Mouse (Mus musculus) cerebellum, adult 11 months (tissue): Measurements from ENCODE around the gene Lcp2.
"Not testable (repeated sequence)": the region's sequence is repeated elsewhere in the genome, so short reads cannot be mapped to it uniquely, and the experiment has no call there.

Source experiments
- DNase-seq: peaks from one replicate; pipeline ENCODE4 v3.0.0; 2022

Lcp2 gene

DNA sequence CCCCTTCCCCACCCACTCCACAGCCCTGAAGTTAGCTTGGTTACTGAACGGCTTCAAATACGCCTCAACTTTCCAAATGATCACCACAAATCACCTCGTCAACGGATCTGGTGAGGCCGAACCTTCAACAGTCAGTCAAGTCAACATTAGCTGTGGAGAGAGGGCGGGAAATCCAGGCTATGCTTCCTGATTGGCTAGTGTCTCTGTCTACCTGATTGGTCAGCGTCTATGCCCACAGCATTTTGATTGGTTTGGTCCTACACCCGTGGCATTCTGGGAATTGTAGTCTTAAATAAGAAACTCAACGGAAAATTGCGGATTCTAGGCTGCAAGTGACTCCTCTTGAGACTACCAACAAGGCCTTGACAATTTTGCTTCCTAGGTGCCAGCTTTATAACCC is 51.7 kb downstream of the Lcp2 start, which contains the start of gene 4930469K13Rik:
TSS of gene 4930469K13Rik (minus strand) at position 133 of the 400 bp plus-strand sequence.
- no peak for DNase-seq

DNA sequence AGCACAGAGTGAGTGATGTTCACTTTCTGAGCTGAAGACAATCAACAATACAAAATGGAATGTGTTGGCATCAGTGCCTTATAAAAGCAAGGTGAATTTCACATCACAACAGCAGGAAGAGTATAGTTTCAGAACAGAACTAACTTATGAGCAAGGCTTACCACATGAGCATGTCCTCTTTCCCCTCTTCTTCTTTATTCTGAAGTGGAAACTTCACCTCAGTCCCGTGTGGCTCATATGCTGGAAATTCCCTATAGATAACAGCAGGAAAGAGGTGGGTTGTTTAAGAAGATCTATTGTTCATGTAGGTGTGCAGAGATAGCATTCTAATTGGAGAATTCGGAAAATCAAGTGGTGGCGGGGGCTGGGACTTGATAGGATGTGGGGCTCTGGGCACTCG is 55.1 kb downstream of the Lcp2 start:
- DNase-seq = no peak

DNA sequence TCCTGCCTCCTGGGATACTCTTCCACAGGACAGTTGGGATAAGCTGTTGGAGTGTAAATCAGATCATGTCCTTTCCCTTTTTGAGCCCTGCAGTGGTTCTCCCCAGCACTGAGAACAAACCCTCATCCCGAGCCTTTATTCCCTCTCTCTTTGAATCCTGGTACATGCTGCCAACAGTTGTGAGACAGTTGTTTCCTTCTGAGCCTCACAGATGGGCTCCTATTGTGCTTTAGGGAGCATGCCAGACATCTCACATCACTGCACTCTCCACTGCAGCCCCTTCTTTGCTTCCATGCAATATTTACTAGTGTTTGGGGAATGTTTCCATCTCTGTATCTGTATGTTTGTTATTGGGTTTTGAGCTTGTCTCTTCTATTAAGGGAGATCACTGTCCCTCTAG is 58.2 kb downstream of the Lcp2 start:
- DNase-seq = no peak

DNA sequence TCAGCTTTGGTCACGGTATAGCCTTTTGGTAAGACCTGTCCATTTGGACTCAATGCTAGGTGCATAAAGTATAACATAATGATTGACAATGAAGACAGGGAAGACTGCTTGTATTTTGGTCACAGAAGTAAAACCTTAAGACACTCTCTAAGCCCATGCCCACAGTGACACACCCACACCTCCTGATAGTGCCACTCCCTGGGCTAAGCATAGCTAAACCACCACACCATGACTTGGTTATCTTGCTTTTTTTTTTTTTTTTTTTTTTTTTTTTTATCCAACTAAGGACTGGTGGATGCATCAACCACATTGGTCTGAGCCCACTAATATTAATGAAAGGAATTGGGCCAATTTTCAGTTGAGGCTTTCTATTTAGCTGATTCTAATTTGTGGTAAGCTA is 62.5 kb downstream of the Lcp2 start:
- DNase-seq = no peak

DNA sequence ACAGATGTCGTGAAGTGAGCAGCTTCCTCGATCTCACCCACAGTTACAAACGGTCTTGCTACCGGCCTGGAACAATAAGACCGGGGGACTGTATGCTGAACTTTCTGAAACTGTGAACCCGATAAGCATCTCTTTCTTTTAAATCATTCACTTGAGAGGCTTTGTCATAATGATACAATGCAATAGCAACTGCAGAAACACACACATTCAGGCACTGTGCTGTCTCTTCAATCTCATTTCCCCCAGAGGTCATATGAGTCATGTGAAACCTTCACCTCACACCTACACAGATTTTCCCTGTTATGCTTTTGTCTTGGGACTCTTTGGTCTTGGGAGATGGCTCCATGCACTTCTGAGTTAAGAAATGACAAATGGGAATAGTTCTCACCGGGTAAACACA is 65.2 kb downstream of the Lcp2 start:
- no peak for DNase-seq

DNA sequence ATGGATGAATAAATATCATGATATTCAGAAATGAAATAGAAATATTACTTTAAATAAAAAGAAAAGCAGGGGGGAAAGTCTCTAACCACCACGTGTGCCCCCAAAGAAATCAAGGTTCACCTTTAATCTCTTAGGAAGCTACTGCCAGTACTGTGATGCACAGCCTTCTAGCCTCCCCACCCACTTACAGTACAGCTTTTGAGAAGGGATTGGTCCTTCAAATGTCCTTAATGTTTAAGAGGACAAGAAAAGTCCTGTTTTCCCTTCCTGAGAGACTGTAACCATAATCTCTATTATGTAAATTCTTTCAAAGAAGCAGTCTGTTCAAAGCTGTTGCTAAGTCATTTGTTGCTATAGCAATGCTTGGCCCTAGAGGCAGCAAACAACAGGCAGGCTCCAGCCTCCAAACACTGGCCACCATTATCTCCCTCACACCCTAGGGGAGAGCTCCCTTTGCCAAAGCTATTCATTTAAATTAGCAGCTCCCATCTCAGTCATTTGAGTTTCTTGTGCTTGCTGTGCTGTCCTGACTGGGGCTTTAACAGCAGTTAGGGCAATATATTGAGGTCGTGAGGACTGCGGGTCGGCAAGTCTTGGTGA is 66.2 kb downstream of the Lcp2 start:
- peak; percentile 1 for DNase-seq

DNA sequence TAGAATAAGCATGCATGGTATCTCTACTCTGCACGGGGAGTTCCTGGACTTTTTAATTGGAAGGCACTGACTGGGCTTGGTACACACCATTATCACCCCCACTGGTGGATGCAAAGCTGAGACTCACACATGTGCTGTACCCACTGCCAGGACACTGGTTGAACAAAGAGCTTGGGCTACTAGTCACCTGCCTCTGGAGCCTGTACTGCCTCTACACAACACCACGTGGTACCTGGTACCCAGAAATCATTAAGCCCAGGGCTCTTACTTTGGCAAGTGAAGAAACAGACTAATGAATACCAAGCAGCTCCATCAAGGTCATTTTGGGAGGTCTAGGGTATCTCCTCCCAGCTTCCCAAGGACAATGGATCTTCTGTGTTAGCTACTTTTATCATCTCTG is 67.0 kb downstream of the Lcp2 start:
- DNase-seq = no peak

DNA sequence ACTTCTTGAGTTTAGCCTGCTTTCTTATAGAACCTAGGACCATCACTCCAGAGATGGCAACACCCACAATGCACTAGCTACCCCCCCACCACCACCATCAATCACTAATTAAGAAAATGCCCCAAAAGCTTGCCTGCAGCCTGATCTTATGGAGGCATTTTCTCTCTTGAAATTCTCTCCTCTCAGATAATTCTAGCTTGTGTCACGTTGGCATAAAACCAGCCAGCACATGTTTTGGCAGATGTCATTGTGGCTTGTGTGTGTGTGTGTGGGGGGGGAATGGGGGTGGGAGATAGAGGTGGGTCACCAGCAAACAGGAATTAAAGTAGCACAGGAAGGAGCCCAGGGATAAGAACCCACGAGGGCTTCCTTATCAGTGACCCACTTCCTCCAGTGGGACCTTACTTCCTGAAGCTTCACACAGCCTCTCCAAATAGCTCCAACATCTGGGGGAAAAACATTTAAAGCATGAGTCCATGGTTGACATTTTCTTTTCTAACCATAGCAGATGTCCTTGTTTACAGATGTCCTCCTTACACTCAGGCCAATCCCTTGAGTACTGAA is 69.9 kb downstream of the Lcp2 start:
- no peak for DNase-seq

DNA sequence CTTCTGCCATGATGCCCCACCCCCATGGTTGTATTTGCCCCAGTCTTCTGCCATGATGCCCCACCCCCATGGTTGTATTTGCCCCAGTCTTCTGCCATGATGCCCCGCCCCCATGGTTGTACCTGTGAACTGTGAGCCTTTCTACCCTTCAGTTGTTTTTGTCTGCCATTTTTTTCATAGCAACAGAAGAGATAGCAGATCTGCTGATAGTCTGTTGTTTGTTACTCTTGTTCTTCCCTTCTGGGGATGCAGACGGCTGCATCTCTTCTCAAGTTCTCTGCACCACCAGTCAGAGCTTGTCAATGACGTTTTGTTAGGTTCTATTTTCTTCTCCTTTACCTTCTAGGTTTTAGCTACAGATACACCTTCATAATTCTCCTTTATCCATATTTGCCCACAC is 70.9 kb downstream of the Lcp2 start:
- DNase-seq = no peak

DNA sequence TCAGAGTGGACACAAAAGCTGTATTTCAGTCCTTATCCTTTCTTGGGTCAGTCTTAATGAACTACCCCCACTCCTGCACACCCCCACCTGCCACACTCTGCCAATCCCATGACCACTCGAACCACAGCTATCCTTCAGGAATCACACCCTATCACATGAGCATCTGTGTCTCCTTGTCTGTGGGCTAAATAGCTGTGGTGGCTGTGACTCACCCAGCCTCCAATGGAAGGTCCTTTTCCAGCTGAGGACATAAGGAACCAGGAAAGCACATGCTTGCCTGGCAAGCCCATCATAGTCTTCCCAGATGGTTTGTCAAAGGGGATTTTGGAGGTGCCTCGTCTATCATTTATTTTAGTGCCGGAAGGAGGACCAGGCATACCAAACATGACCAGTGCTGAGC is 71.6 kb downstream of the Lcp2 start:
- no peak for DNase-seq

DNA sequence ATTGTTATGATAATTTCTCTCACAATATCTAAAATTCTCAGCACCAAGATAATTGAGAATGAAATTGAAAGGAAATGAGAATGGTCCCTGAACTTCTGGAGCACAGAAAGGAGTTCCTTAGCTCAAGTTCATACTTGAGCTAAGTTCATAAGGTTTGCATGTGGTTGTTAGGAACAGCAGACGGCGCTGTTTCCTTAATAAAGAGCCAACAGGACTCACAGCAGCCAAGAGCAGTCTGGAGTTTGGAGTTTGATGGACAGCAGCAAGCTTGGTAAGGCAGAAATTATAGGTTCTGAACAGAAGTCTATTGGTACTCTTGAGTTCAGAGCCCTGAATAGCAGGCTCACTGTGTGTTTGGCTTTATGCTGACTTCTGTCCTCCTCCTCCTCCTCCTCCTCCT is 76.4 kb downstream of the Lcp2 start:
- DNase-seq = peak; percentile 7

DNA sequence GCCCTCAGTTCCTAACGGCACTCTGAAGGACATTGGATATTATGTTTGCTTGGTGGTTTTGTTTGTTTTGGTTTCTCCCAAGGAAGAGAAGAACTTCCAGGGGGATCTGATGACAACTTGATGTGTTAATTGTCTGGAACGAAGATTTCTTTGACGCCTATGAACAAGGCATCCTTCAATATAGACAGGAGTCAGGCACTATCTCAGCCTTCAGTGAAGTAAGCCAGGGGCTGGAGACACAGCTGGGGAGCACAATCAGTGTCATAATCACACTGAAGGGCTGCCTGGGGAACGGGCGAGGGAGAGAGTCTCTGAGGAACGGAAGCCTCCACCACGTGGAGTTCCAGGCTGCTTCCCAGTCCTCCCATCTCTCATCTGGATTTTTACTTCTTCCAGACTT is 78.1 kb downstream of the Lcp2 start:
- DNase-seq = no peak

DNA sequence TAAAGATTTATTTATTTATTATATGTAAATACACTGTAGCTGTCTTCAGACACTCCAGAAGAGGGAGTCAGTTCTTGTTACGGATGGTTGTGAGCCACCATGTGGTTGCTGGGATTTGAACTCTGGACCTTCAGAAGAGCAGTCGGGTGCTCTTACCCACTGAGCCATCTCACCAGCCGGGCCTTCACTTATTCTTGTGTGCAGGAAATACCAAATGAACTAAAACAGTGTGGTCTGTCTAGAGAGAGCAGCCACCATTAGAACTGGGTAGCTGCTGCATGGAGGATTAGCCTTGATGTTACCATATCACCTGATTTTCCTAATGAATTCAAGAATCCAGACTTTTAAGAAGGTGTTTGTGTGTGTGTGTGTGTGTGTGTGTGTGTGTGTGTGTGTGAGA is 79.0 kb downstream of the Lcp2 start:
- DNase-seq = not testable (repeated sequence)

DNA sequence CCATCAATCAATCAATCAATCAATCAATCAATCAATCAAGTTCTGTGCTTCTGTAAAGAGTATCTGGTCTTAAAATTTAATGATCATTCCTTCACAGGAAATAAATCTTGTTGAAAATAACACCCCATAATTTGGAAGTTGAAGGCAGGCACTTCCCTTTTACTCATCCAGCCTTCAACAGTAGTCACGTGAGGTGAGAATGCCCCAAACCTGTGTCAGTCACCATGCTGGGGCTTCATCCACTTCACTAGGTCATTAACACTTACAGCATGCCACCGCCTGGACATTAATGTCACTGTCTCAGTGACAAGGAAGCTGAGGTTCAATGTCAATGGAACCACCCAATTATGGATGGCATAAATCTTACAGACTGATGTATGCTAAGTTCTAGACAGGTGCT is 81.7 kb downstream of the Lcp2 start:
- DNase-seq = no peak

DNA sequence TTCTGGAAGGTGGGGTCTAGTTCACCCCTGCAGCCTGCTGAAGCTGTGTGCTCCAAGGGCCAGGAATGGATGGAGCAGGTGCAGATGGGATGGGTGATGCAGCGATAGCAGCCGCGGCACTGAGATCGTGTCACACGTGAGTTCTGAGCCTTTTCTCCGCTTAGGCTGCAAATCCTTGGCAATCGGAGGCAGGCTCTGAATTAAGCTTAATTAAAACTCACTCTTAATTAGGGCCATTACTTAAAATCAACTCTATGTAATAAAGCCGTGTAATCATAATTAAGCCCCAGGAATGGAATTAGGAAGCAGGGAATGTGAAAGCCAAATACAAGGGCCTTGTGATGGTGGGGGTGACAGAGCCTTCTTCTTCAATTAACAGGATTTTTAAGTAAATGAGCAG is 92.6 kb downstream of the Lcp2 start:
- DNase-seq = no peak
